Mouse (Mus musculus) adrenal gland, adult 8-10 months (tissue): ENCODE measurements around the gene Slc26a6. TPM values are rescaled to one million over a fixed set of nuclear protein-coding genes. Genes with fewer than 3 reads are reported as not detected.

Experiments
- DNase-seq: peaks from one replicate; pipeline ENCODE4 v3.0.0; 2022
- total RNA-seq, 4 experiments: library from RNA; stranded (reverse); gene quantifications; 2 replicates each; pipeline ENCODE4 v1.2.4; 2022

The Slc26a6 gene
- total RNA-seq: 10 to 100 TPM in 3 of 4 experiments, 1 to 10 TPM in 1; 8.4 to 14.4 (median 12.3) TPM

GRCm38 (mm10) chr9:108852976-108853375, at the start of gene Slc26a6:
Slc26a6 (plus strand) TSS chr9:108853283.
- DNase-seq: no peak

GRCm38 (mm10) chr9:108805768-108806167, 47.3 kb upstream of the Slc26a6 start:
- no peak for DNase-seq

GRCm38 (mm10) chr9:108806379-108806778, 46.7 kb upstream of the Slc26a6 start:
- no peak for DNase-seq

- no peak for DNase-seq
These were observed 46.3 kb upstream of the Slc26a6 start for GRCm38 (mm10) chr9:108806831-108807230.

- no peak for DNase-seq
These were observed 45.4 kb upstream of the Slc26a6 start for GRCm38 (mm10) chr9:108807674-108808073.

- DNase-seq: peak; percentile 88
These were observed 44.9 kb upstream of the Slc26a6 start, which contains the start of gene Nckipsd for GRCm38 (mm10) chr9:108808163-108808665. Nckipsd (plus strand) TSS chr9:108808368.

GRCm38 (mm10) chr9:108809188-108809587, 43.9 kb upstream of the Slc26a6 start:
- DNase-seq: no peak

GRCm38 (mm10) chr9:108809723-108810122, 43.4 kb upstream of the Slc26a6 start:
- no peak for DNase-seq

- DNase-seq: no peak
These were observed 42.6 kb upstream of the Slc26a6 start for GRCm38 (mm10) chr9:108810516-108810915.

GRCm38 (mm10) chr9:108815557-108815956, 37.5 kb upstream of the Slc26a6 start:
- DNase-seq: no peak

- DNase-seq: no peak
These were observed 33.6 kb upstream of the Slc26a6 start for GRCm38 (mm10) chr9:108819495-108819894.

- DNase-seq: no peak
These were observed 33.0 kb upstream of the Slc26a6 start for GRCm38 (mm10) chr9:108820077-108820476.

- no peak for DNase-seq
These were observed 28.9 kb upstream of the Slc26a6 start for GRCm38 (mm10) chr9:108824144-108824685.

- peak; percentile 49 for DNase-seq
These were observed 28.2 kb upstream of the Slc26a6 start for GRCm38 (mm10) chr9:108824755-108825413.

- no peak for DNase-seq
These were observed 27.0 kb upstream of the Slc26a6 start, which contains the start of gene Celsr3 for GRCm38 (mm10) chr9:108825820-108826699. Celsr3 (plus strand) TSS chr9:108826320.

GRCm38 (mm10) chr9:108826700-108827340, 26.3 kb upstream of the Slc26a6 start:
- peak; percentile 58 for DNase-seq

- DNase-seq: no peak
These were observed 25.6 kb upstream of the Slc26a6 start for GRCm38 (mm10) chr9:108827454-108827853.

- no peak for DNase-seq
These were observed 25.2 kb upstream of the Slc26a6 start for GRCm38 (mm10) chr9:108827906-108828305.

- no peak for DNase-seq
These were observed 21.4 kb upstream of the Slc26a6 start for GRCm38 (mm10) chr9:108831637-108832036.

- peak; percentile 94 for DNase-seq
These were observed 20.5 kb upstream of the Slc26a6 start for GRCm38 (mm10) chr9:108832390-108833108.

- DNase-seq: no peak
These were observed 10.1 kb upstream of the Slc26a6 start for GRCm38 (mm10) chr9:108842989-108843388.

- no peak for DNase-seq
These were observed 7.7 kb upstream of the Slc26a6 start for GRCm38 (mm10) chr9:108845390-108845789.
